8 mouse cellular contexts compared by ENCODE assay signal in the genomic region with DNA sequence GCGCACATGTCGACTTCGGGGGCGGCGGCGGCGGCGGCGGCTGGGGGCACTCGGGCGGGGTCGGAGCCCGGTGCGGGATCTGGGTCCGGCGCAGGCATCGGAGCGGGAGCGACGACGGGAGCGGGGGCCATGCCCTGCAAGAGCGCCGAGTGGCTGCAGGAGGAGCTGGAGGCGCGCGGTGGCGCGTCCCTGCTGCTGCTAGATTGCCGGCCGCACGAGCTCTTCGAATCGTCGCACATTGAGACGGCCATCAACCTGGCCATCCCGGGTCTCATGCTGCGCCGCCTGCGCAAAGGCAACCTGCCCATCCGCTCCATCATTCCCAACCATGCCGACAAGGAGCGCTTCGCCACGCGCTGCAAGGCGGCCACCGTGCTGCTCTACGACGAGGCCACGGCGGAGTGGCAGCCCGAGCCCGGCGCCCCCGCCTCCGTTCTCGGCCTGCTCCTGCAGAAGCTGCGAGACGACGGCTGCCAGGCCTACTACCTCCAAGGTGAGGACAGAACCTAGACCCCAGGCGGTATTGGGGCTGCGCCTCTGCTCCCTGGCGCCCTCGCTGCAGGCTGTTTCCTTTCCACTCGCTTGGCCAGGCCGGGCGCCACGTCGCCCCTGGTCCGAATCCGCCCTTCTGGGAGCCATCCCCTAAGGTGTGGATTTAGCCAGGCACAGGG. TPM values are rescaled to one million over a fixed set of nuclear protein-coding genes. Genes with fewer than 3 reads are reported as not detected.
DNase-seq lines count a peak whose midpoint lies in the region; ATAC-seq and TF ChIP-seq lines count a peak whose summit lies in the region.

No protein-coding gene starts in this region.

- H3K9ac ChIP-seq in intestine, postnatal 0 days (ENCODE audit: low read depth, low read length): peak overlapping the region; percentile 72
- peak overlapping the region; percentile 84 for H3K9ac ChIP-seq in liver, postnatal 0 days (replicated peaks)

- peak; percentile 29 for ATAC-seq in intestine, postnatal 0 days
- ATAC-seq in liver, postnatal 0 days: peak; percentile 13; the same call in 1 of the 2 replicates
- 0 out of 2 replicates have a peak, but pooled peaks have one; percentile 14 for ATAC-seq in neutrophil, adult 5-6 weeks (ENCODE audit: extremely low read depth, insufficient number of reproducible peaks, low FRiP score, poor library complexity, severe bottlenecking)

- peak overlapping the region; percentile 77 for H3K4me3 ChIP-seq in intestine, postnatal 0 days (ENCODE audit: low read depth, low read length)
- H3K4me3 ChIP-seq in liver, postnatal 0 days (ENCODE audit: low read depth, low read length): peak overlapping the region; percentile 78

- H3K9me3 ChIP-seq in intestine, postnatal 0 days (ENCODE audit: control insufficient read depth): no peaks in the 10 kb centered on the region
- no peaks in the 10 kb centered on the region for H3K9me3 ChIP-seq in liver, postnatal 0 days (ENCODE audit: low read length)

- peak overlapping the region; percentile 86 for H3K27ac ChIP-seq in intestine, postnatal 0 days (ENCODE audit: low read depth, low read length)
- H3K27ac ChIP-seq in liver, postnatal 0 days (ENCODE audit: low read depth): peak overlapping the region; percentile 93

- H3K4me1 ChIP-seq in intestine, postnatal 0 days (replicated peaks; ENCODE audit: control insufficient read depth, insufficient read depth, low read length): 0 out of 2 replicates have a peak, but pooled peaks cover 6% of the 10 kb centered on the region
- H3K4me1 ChIP-seq in liver, postnatal 0 days (ENCODE audit: insufficient read depth): peaks cover 56% of the 10 kb centered on the region

- TF ChIP-seq EP300 in liver, postnatal 0 days (IDR thresholded peaks at IDR 0.05; ENCODE audit: low read depth): no peak

- H3K4me2 ChIP-seq in intestine, postnatal 0 days (replicated peaks; ENCODE audit: low read depth): peak overlapping the region; percentile 96
- H3K4me2 ChIP-seq in liver, postnatal 0 days (ENCODE audit: low read depth, low read length): peak overlapping the region; percentile 100

- peak; percentile 51 to 57 for DNase-seq in left cerebral cortex, adult 8-10 months (ENCODE audit: low spot score in 2 of 2)
- no peak for DNase-seq in left cerebral cortex, adult 9 months (ENCODE audit: low spot score in 2 of 2)
- DNase-seq in cerebellum, adult 11-12 months: peak; percentile 79
- peak; percentile 50 for DNase-seq in gastrocnemius, adult 18-20 months (ENCODE audit: low spot score)
- peak; percentile 66 for DNase-seq in liver, postnatal 0 days
- peak; percentile 74 for DNase-seq in thymus, postnatal 4 days

- peaks cover 16% of the 10 kb centered on the region; the same call in 1 of the 2 replicates for H3K36me3 ChIP-seq in intestine, postnatal 0 days (ENCODE audit: control insufficient read depth, insufficient read depth)
- peaks cover 6% of the 10 kb centered on the region for H3K36me3 ChIP-seq in liver, postnatal 0 days (replicated peaks; ENCODE audit: insufficient read depth, low read length)

- H3K27me3 ChIP-seq in intestine, postnatal 0 days (replicated peaks; ENCODE audit: control insufficient read depth, insufficient read depth, low read length): no peaks in the 10 kb centered on the region
- no peaks in the 10 kb centered on the region for H3K27me3 ChIP-seq in liver, postnatal 0 days (ENCODE audit: insufficient read depth, low read length)

- peak; percentile 68 for TF ChIP-seq CTCF in intestine, postnatal 0 days (IDR thresholded peaks at IDR 0.05; ENCODE audit: low read depth)
- TF ChIP-seq CTCF in liver, postnatal 0 days (IDR thresholded peaks at IDR 0.05; ENCODE audit: low read depth): peak; percentile 55

- WGBS in intestine, postnatal 0 days: under 1% methylated on average over 72 of the region's 72 CpGs
- 6% methylated on average over 45 of the region's 72 CpGs for WGBS in liver, postnatal 0 days (ENCODE audit: insufficient replicate concordance)

RNA-seq across cellular contexts. Expression of a gene that starts 0.5 kb away (rescaled TPM):
- 100 to 1,000 TPM in 1 of 4 experiments, 10 to 100 TPM in 3; 89.5 to 103 (median 93.0) TPM for total RNA-seq in left cerebral cortex, adult 8-10 months (2022)
- total RNA-seq in gastrocnemius, adult 18-20 months (2021): 10 to 100 TPM; 15.3 to 27.6 TPM
- polyA plus RNA-seq in intestine, postnatal 0 days (2015; fragmentation: Nextera tagmentation; extraction: Ambion mirVana): 4.6 TPM in 2 replicates
- polyA plus RNA-seq in liver, postnatal 0 days (2015; fragmentation: Nextera tagmentation; extraction: Ambion mirVana): 3.4 TPM in 2 replicates
- 18.7 and 22.0 TPM in 2 replicates for total RNA-seq in neutrophil, adult 5-6 weeks (2017)

Comparison
In these comparisons a context has a peak if more than half of its experiments do, and no peak if none do; other contexts are left out.
1. DNase-seq: peak in left cerebral cortex, adult 8-10 months (2 of 2), cerebellum, adult 11-12 months (single experiment), gastrocnemius, adult 18-20 months (single experiment), liver, postnatal 0 days (single experiment) and thymus, postnatal 4 days (single experiment); none in left cerebral cortex, adult 9 months (0 of 2).
2. Peak in every context shown above with its lines, with median percentiles within 50 percentile points of each other: ATAC-seq.